In the genomic region with DNA sequence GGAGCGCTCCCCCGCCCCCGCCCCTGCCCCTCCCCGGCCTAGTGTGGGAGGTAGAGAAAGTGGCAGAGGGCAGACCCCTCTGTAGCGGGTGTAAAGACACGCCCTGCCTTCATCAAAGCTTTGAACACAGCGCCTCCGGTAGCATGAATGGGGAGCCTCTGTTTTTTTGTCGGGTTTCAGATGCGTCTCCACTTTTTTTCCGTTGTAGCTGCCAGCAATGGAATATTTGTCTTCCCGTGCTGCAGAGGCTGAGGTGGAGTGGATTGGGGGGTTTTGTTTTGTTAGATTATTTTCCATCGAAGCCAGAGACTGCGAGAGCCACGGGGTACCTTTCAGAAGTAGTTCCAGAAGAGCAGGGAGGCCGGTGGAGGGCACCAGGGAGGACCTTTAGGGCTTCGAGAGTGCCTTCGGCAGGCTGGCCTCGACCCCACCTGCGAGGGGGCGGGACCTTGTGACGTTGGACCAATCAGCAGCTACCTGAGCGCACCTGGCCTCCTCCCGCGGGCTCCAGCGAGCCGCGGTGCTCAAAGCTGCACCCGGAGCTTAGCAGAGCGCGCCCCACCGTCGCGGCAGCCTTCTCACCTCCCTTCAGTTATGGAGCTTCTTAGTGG, we compare ENCODE assay signal across 8 mouse cellular contexts. TPM values are rescaled to one million over a fixed set of nuclear protein-coding genes. Genes with fewer than 3 reads are reported as not detected.
A peak's percentile ranks its signal among the peaks of the same experiment; 100 is the strongest.
DNase-seq lines count a peak whose midpoint lies in the region; ATAC-seq and TF ChIP-seq lines count a peak whose summit lies in the region.

A gene (plus strand): TSS at position 527 of the 611 bp plus-strand sequence.

- H3K36me3 ChIP-seq in ES-E14 (ENCODE audit: control insufficient read depth, insufficient read depth, low read length, poor library complexity, severe bottlenecking) = no peaks in the 10 kb centered on the region
- no peaks in the 10 kb centered on the region for H3K36me3 ChIP-seq in heart, embryonic 15.5 days

- H3K4me1 ChIP-seq in ES-E14 (ENCODE audit: control insufficient read depth in 2 of 2, insufficient read depth in 2 of 2, low read length in 2 of 2, poor library complexity in 1 of 2) = peaks cover 7% of the 10 kb centered on the region in 2 experiments; a peak in 1 of 4 replicates
- peaks cover 9% of the 10 kb centered on the region; the same call in 1 of the 2 replicates for H3K4me1 ChIP-seq in brown adipose tissue, adult 24 weeks (ENCODE audit: control insufficient read depth, insufficient read depth, insufficient read length, low read length)
- H3K4me1 ChIP-seq in heart, embryonic 15.5 days (replicated peaks) = peaks cover 43% of the 10 kb centered on the region

- WGBS in heart, embryonic 15.5 days = under 1% methylated on average over 34 of the region's 34 CpGs

- H3K4me2 ChIP-seq in heart, embryonic 15.5 days = peak within 1 kb of the TSS; percentile 86

- H3K27me3 ChIP-seq in heart, embryonic 15.5 days = no peaks in the 10 kb centered on the region

- no peak within 1 kb of the TSS for H3K27ac ChIP-seq in ES-E14 (ENCODE audit: insufficient read depth, low read depth, low read length, poor library complexity, severe bottlenecking)
- H3K27ac ChIP-seq in brown adipose tissue, adult 24 weeks (replicated peaks; ENCODE audit: low read depth, low read length) = no peak within 1 kb of the TSS
- peak within 1 kb of the TSS; percentile 84 for H3K27ac ChIP-seq in heart, embryonic 15.5 days

- DNase-seq in ES-E14 (ENCODE audit: low read depth, low spot score) = no peak
- DNase-seq in kidney, postnatal 36 days = peak; percentile 84 to 91
- DNase-seq in mesoderm, embryonic 11.5 days (ENCODE audit: low read depth, low spot score) = peak; percentile 47
- DNase-seq in testis, postnatal 14 days (ENCODE audit: low spot score) = peak; percentile 81
- DNase-seq in right cerebral cortex, adult 2 months (ENCODE audit: low spot score in 2 of 2) = no peak
- DNase-seq in right cerebral cortex, adult 18-20 months = no peak

- H3K4me3 ChIP-seq in ES-E14 (ENCODE audit: insufficient read depth in 1 of 2, low read depth in 1 of 2, low read length in 2 of 2, poor library complexity in 1 of 2, severe bottlenecking in 1 of 2) = peak within 1 kb of the TSS; percentile 66 to 76
- peak within 1 kb of the TSS; percentile 26 for H3K4me3 ChIP-seq in brown adipose tissue, adult 24 weeks (ENCODE audit: insufficient read depth, low read depth, low read length)
- peak within 1 kb of the TSS; percentile 66 for H3K4me3 ChIP-seq in heart, embryonic 15.5 days

- no peaks in the 10 kb centered on the region for H3K9me3 ChIP-seq in ES-E14 (ENCODE audit: control insufficient read depth, insufficient read depth, low read depth, low read length)
- H3K9me3 ChIP-seq in heart, embryonic 15.5 days (replicated peaks) = no peaks in the 10 kb centered on the region

- in situ Hi-C loops in ES-E14 (cut with MboI; ENCODE audit: low sequenced_read_pairs in 2 of 2, unreplicated experiment in 2 of 2) = no loop called here

- H3K9ac ChIP-seq in ES-E14 (ENCODE audit: insufficient read depth, low read depth, low read length, poor library complexity, severe bottlenecking) = peak within 1 kb of the TSS; percentile 75
- H3K9ac ChIP-seq in heart, embryonic 15.5 days = peak within 1 kb of the TSS; percentile 61

- peak; percentile 74 for ATAC-seq in heart, embryonic 15.5 days (replicated peaks; ENCODE audit: insufficient number of reproducible peaks, insufficient read depth, low FRiP score, low read depth)

TF ChIP-seq in ES-E14, 5 proteins besides CTCF, POLR2A, EP300 and RAD21:
- TF ChIP-seq ZNF384 (IDR thresholded peaks at IDR 0.05; ENCODE audit: low read depth, low read length) = 0 out of 2 replicates have a peak, but pooled peaks have one; percentile 20
- no peak for TF ChIP-seq ZC3H11A (IDR thresholded peaks at IDR 0.05; ENCODE audit: borderline replicate concordance, low read depth, low read length)

RNA-seq across cellular contexts. Expression of the gene that starts here (rescaled TPM):
- 16.8 and 45.7 TPM in 2 replicates for total RNA-seq in ES-E14 (2012; rRNA removed)
- not detected in 2 replicates for polyA plus RNA-seq in brown adipose tissue, adult 24 weeks (2012; ENCODE audit: insufficient read depth, insufficient read length, missing spikeins)
- 17.1 and 21.9 TPM in 2 replicates for polyA plus RNA-seq in heart, embryonic 15.5 days (2015; fragmentation: Nextera tagmentation; extraction: Ambion mirVana)

Comparison
In these comparisons a context has a peak if more than half of its experiments do, and no peak if none do; other contexts are left out.
1. RNA of the gene that starts here (polyA plus RNA-seq): 17.1 to 21.9 TPM in heart, embryonic 15.5 days; not detected in brown adipose tissue, adult 24 weeks; every median in the first group is over 10 times any median in the second.
2. DNase-seq: peak in kidney, postnatal 36 days (2 of 2), mesoderm, embryonic 11.5 days (single experiment) and testis, postnatal 14 days (single experiment); none in ES-E14 (single experiment), right cerebral cortex, adult 2 months (0 of 2) and right cerebral cortex, adult 18-20 months (single experiment).
3. Peak in every context shown above with its lines, with median percentiles within 50 percentile points of each other: H3K4me3 ChIP-seq.